Mouse (Mus musculus) neural tube, embryonic 11.5 days (tissue): ENCODE results near the gene Cldn15. TPM values are rescaled to one million over a fixed set of nuclear protein-coding genes. Genes with fewer than 3 reads are reported as not detected.

Experiments
- ATAC-seq: fragments of 200-750 bp; cut with Nextera tagmentation; 2 replicates; pipeline ENCODE4 v1.8.0; 2017; ENCODE audit warnings: moderate number of reproducible peaks, mild to moderate bottlenecking, moderate TSS enrichment, moderate library complexity; ENCODE audit not compliant: insufficient read depth, low FRiP score, low TSS enrichment
- DNase-seq: peaks from one replicate; pipeline ENCODE4 v3.0.0-alpha.2; 2015; ENCODE audit warnings: low spot score
- H3K27ac ChIP-seq: fragments of 300-500 bp; sonication (generic); 2 replicates; pipeline ENCODE4 v1.5.1; 2014; ENCODE audit warnings: low read depth, mild to moderate bottlenecking, low read length
- H3K27me3 ChIP-seq: fragments of 300-500 bp; sonication (generic); 2 replicates; pipeline ENCODE4 v1.6.1; 2014; ENCODE audit warnings: mild to moderate bottlenecking, low read length, mixed read lengths; ENCODE audit not compliant: control insufficient read depth, insufficient read depth
- H3K36me3 ChIP-seq: fragments of 300-500 bp; sonication (generic); 2 replicates; pipeline ENCODE4 v1.6.1; 2014; ENCODE audit warnings: mild to moderate bottlenecking, low read length, moderate library complexity, mixed read lengths; ENCODE audit not compliant: control insufficient read depth, insufficient read depth
- H3K4me1 ChIP-seq: fragments of 300-500 bp; sonication (generic); 2 replicates; pipeline ENCODE4 v1.6.1; 2014; ENCODE audit warnings: low read length, mixed read lengths; ENCODE audit not compliant: control insufficient read depth, insufficient read depth
- H3K4me2 ChIP-seq: fragments of 300-500 bp; sonication (generic); 2 replicates; pipeline ENCODE4 v1.6.1; 2014; ENCODE audit warnings: low read depth, mild to moderate bottlenecking, moderate library complexity
- H3K4me3 ChIP-seq: fragments of 300-500 bp; sonication (generic); 2 replicates; pipeline ENCODE4 v1.5.1; 2014; ENCODE audit warnings: low read depth, low read length
- H3K9ac ChIP-seq: fragments of 300-500 bp; sonication (generic); 2 replicates; pipeline ENCODE4 v1.6.1; 2014; ENCODE audit warnings: mild to moderate bottlenecking, low read length
- H3K9me3 ChIP-seq: fragments of 300-500 bp; sonication (generic); 2 replicates; pipeline ENCODE4 v1.6.1; 2016; ENCODE audit warnings: low read length; ENCODE audit not compliant: control insufficient read depth
- WGBS: fragments of 180-500 bp; shearing (Covaris S2); extraction: QIAGEN DNeasy Blood & Tissue Kit; methylation state at CpG from one replicate; pipeline ENCODE4 v1.1.7; 2014; 5-methylcytosine and 5-hydroxymethylcytosine counted together
- polyA plus RNA-seq: library from polyadenylated mRNA; unstranded; fragments of >200 nt; fragmentation: Nextera tagmentation; extraction: Ambion mirVana; gene quantifications from 2 replicates; pipeline ENCODE4 v1.2.1, GENCODE M21; 2014

Cldn15 gene
- polyA plus RNA-seq, 1 experiment from 2014 or later, result not detected

DNA sequence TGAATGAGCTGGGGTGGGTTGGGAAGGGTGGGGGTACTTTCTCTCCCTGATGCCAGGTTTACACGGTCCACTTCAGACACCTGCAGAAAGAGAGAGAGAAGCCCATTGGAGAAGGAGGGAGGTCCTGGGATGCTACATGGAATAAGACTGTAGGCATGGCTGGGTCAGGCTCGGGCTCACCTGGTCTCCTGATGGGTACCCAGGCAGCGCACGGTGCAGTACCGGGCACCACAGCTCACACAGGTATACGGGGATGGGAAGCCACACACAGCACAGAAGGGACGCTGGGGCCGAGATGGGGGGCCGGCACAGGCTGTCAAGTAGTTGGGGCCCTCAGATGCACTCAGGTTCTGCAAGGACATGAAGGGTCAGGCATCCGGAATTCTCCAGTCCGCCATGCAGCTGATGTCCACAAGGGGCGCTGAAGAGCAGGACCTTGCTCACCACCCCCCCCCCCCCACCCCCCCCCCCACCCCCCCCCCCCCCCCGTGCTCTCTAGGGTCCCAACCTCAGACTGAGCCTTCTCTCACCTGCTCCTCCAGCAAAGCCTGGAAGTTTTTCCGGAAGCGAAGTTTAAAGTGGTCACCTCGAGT lies 16.0 kb downstream of the Cldn15 start:
- H3K36me3 ChIP-seq, result 0 out of 2 replicates have a peak, but pooled peaks cover 2% of the 10 kb centered on the region
- ATAC-seq (no peak), DNase-seq (peak; percentile 60)
- H3K4me1 ChIP-seq, result peaks cover 5% of the 10 kb centered on the region; the same call in 1 of the 2 replicates
- no peaks in the 10 kb centered on the region for H3K27me3 ChIP-seq
- no peak overlapping the region for H3K4me2 ChIP-seq
- no peak overlapping the region for H3K4me3 ChIP-seq
- no peaks in the 10 kb centered on the region for H3K9me3 ChIP-seq
- no peak overlapping the region for H3K27ac ChIP-seq
- WGBS, result 52% methylated on average over 15 of the region's 16 CpGs
- no peak overlapping the region for H3K9ac ChIP-seq

DNA sequence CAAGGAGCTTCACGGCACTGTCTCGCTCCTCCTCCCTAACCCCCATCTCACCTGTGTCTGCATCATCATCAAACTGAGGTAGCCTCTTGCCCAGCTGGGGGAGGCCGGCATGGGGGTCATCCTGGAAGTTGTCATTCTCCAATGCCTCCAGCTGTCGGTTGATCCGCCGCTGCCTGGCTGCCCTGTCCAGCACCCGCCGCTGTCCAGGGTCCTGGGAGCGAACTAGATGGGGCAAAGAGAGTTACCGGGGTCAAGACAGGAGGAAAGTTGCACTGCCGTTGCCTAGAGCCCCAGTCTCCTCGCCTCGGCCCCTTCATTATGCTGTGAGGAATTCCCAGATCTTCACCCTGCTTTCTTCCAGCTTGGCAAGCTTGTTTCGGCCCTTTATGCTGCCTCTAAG lies 18.4 kb downstream of the Cldn15 start:
- no peak for DNase-seq
- ATAC-seq, result no peak
- Histone ChIP-seq H3K27me3 (no peaks in the 10 kb centered on the region), H3K27ac (no peak overlapping the region), H3K9ac (no peak overlapping the region), H3K36me3 (peaks cover 2% of the 10 kb centered on the region; the same call in 1 of the 2 replicates), H3K4me3 (no peak overlapping the region), H3K4me1 (peaks cover 12% of the 10 kb centered on the region; the same call in 1 of the 2 replicates), H3K4me2 (no peak overlapping the region), H3K9me3 (no peaks in the 10 kb centered on the region)
- 55% methylated on average over 14 of the region's 14 CpGs for WGBS

DNA sequence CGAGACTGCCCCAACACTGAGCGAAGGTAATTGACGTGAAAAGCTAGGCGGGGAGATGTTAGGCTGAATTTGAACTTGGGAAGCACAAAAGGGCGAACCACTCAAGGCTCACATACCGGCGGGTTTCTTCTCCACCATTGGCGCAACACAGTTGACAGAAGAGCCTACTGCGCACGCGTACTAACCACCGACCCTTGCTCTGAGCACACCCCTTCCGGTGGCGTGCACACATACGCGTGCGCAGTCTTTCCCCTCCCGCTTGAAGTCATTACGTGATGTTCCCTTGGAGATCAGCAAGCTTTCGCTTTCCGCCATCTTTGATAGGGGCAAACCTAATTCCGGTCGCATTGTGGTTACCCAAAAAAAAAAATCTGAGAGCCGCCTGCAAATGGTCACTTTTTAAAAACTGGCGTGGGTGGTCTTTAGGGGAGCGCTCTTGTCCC lies 20.3 kb downstream of the Cldn15 start, which contains the start of gene Plod3:
TSS of gene Plod3 (plus strand) at position 325 of the 443 bp plus-strand sequence.
- peak within 1 kb of the TSS; percentile 86 for H3K9ac ChIP-seq
- H3K4me3 ChIP-seq, result peak within 1 kb of the TSS; percentile 57
- H3K4me1 ChIP-seq, result peaks cover 12% of the 10 kb centered on the region; the same call in 1 of the 2 replicates
- DNase-seq (peak; percentile 97), ATAC-seq (peak; percentile 79)
- peak within 1 kb of the TSS; percentile 93 for H3K27ac ChIP-seq
- under 1% methylated on average over 26 of the region's 26 CpGs for WGBS
- H3K36me3 ChIP-seq, result peaks cover 9% of the 10 kb centered on the region
- peak within 1 kb of the TSS; percentile 74 for H3K4me2 ChIP-seq
- H3K9me3 ChIP-seq, result no peaks in the 10 kb centered on the region
- no peaks in the 10 kb centered on the region for H3K27me3 ChIP-seq

DNA sequence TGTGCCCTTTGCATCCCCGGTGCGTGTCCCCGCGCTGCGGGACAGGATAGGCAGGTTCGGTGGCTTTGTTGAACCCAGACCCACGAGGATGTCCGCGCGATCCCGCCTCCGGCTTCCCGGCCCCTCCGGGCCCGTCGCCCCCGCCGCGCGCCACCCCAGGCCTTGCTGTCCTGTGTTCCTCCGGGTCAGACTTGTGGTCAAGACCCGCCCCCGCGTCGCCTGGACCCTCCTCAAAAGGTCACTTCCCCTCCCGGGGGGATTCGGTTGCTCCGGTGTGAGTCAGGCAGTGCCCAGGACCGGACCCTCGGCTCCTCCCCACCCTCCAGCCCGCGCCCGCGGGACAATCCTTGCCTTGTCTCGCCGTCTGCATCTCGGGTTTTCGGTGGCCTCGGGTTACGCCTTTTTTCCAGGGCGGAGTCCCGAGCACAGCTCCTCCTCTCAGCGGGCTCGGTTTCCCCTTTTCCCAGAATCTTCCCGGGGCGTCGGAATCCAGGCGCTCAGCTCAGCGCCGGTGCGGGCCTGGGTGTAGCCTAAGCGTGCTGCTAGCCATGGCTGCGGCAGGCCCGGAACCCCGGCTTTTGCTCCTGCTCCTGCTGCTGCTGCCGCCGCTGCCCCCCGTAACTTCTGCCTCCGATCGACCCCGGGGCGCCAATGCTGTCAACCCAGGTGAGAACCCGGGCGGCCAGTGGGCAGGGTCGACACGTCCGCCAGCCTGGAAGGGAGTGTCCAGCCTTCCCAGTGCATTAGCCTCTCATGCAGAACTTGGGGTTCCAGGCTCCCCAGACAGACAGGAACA lies 20.9 kb downstream of the Cldn15 start:
- DNase-seq (peak; percentile 78), ATAC-seq (peak; percentile 70)
- Histone ChIP-seq H3K27me3 (no peaks in the 10 kb centered on the region), H3K4me3 (peak overlapping the region; percentile 57), H3K4me2 (peak overlapping the region; percentile 74), H3K9me3 (no peaks in the 10 kb centered on the region), H3K4me1 (peaks cover 12% of the 10 kb centered on the region; the same call in 1 of the 2 replicates), H3K27ac (peak overlapping the region; percentile 93), H3K9ac (peak overlapping the region; percentile 86), H3K36me3 (peaks cover 13% of the 10 kb centered on the region)
- WGBS, result under 1% methylated on average over 67 of the region's 67 CpGs

DNA sequence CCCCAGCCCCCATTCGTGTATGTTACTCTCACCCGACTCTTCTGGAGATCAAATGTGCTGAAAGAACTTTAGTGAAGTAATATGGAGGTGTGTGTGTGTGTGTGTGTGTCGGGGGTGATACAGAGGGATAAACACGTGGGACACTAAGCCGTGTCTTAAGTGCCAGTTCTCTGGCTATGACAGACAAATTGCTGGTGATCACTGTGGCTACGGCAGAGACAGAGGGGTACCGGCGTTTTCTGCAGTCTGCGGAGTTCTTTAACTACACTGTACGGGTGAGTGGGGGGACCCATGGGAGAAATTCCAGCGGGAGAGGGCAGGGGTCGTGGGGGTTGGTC lies 21.5 kb downstream of the Cldn15 start, which contains the start of gene Znhit1:
TSS of gene Znhit1 (minus strand) at position 88 of the 338 bp plus-strand sequence.
- no peak for DNase-seq
- Histone ChIP-seq H3K4me1 (peaks cover 12% of the 10 kb centered on the region; the same call in 1 of the 2 replicates), H3K27ac (peak within 1 kb of the TSS; percentile 93), H3K27me3 (no peaks in the 10 kb centered on the region), H3K36me3 (peaks cover 13% of the 10 kb centered on the region), H3K4me3 (peak within 1 kb of the TSS; percentile 57), H3K9me3 (no peaks in the 10 kb centered on the region), H3K4me2 (peak within 1 kb of the TSS; percentile 74), H3K9ac (peak within 1 kb of the TSS; percentile 86)
- ATAC-seq, result no peak
- WGBS, result 6% methylated on average over 12 of the region's 12 CpGs

DNA sequence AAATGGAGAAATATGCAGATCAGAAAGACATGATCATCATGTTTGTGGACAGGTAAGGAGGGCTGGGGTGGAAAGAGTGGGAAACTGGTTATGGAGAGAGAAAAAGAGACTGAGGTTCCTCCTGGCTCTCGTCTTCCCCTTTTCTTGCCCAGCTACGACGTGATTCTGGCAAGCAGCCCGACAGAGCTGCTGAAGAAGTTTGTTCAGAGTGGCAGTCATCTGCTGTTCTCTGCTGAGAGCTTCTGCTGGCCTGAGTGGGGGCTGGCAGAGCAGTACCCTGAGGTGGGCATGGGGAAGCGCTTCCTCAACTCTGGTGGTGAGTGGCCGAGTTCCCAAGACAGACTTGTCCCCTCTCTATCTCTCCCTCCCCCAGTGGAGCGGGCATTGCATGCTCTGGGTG lies 22.0 kb downstream of the Cldn15 start:
- WGBS, result 76% methylated on average over 7 of the region's 7 CpGs
- H3K27ac ChIP-seq, result no peak overlapping the region
- H3K9ac ChIP-seq, result peak overlapping the region; percentile 86
- H3K4me2 ChIP-seq, result peak overlapping the region; percentile 74
- ATAC-seq (no peak), DNase-seq (no peak)
- H3K4me1 ChIP-seq, result peaks cover 12% of the 10 kb centered on the region; the same call in 1 of the 2 replicates
- H3K9me3 ChIP-seq, result no peaks in the 10 kb centered on the region
- no peaks in the 10 kb centered on the region for H3K27me3 ChIP-seq
- H3K4me3 ChIP-seq, result peak overlapping the region; percentile 57
- H3K36me3 ChIP-seq, result peaks cover 16% of the 10 kb centered on the region

DNA sequence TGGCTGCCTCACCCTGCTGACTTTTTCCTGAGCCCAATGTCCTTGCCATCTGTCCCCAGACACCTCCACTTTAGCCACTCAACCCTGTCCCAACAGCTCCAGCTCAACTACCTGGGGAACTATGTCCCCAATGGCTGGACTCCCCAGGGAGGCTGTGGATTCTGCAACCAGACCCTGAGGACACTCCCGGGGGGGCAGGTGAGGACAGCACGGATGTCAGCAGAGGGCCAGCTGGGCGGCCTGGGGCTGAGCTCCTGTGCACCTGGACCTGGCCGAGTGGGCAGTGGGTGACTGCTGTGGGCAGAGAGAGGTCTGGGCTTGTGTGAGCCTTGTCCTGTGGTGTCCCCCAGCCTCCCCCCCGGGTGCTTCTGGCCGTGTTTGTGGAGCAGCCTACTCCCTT lies 23.4 kb downstream of the Cldn15 start:
- H3K36me3 ChIP-seq, result peaks cover 20% of the 10 kb centered on the region
- peaks cover 12% of the 10 kb centered on the region; the same call in 1 of the 2 replicates for H3K4me1 ChIP-seq
- no peak overlapping the region for H3K9ac ChIP-seq
- H3K9me3 ChIP-seq, result no peaks in the 10 kb centered on the region
- H3K27ac ChIP-seq, result no peak overlapping the region
- no peaks in the 10 kb centered on the region for H3K27me3 ChIP-seq
- H3K4me3 ChIP-seq, result no peak overlapping the region
- ATAC-seq (no peak), DNase-seq (no peak)
- WGBS, result 92% methylated on average over 6 of the region's 6 CpGs
- no peak overlapping the region for H3K4me2 ChIP-seq

DNA sequence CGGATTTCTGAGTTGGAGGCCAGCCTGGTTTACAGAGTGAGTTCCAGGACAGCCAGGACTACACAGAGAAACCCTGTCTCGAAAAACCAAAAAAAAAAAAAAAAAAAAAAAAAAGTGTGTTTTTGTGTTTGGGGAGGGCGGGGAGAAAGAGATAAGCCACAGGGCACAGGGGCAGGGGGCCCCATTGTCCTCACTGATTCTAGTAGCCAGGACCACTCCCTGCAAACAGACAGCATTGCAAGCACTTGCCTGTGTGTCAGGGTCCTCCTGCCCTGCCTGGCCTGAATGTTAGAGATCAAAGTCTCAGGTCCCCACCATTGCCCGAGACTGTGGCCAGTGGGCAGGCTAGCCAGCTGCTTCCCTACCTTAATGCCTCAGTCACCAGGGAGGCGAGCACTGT lies 33.0 kb downstream of the Cldn15 start:
- H3K4me3 ChIP-seq, result no peak overlapping the region
- no peak for ATAC-seq
- 76% methylated on average over 5 of the region's 5 CpGs for WGBS

More for the DNA sequence above, 33.0 kb downstream of the Cldn15 start:
- DNase-seq, result no peak
- Histone ChIP-seq H3K4me1 (no peaks in the 10 kb centered on the region), H3K9ac (no peak overlapping the region), H3K4me2 (no peak overlapping the region), H3K27ac (no peak overlapping the region), H3K36me3 (peaks cover 3% of the 10 kb centered on the region), H3K9me3 (no peaks in the 10 kb centered on the region), H3K27me3 (no peaks in the 10 kb centered on the region)
